Mouse (Mus musculus) layer of hippocampus, adult 18-20 months (tissue): Measurements from ENCODE around the gene Paxx. TPM values are rescaled to one million over a fixed set of nuclear protein-coding genes. Genes with fewer than 3 reads are reported as not detected.

Source experiments
- DNase-seq, 2 experiments: peaks; one replicate each; pipeline ENCODE4 v3.0.0; 2022; ENCODE audit warnings: low spot score in 2 of 2
- total RNA-seq, 2 experiments: library from RNA; stranded (reverse); gene quantifications; 2 replicates each; pipeline ENCODE4 v1.2.3; 2021

The Paxx gene
- total RNA-seq, 2 experiments from 2014 or later: 56.7 to 61.3 TPM

DNA sequence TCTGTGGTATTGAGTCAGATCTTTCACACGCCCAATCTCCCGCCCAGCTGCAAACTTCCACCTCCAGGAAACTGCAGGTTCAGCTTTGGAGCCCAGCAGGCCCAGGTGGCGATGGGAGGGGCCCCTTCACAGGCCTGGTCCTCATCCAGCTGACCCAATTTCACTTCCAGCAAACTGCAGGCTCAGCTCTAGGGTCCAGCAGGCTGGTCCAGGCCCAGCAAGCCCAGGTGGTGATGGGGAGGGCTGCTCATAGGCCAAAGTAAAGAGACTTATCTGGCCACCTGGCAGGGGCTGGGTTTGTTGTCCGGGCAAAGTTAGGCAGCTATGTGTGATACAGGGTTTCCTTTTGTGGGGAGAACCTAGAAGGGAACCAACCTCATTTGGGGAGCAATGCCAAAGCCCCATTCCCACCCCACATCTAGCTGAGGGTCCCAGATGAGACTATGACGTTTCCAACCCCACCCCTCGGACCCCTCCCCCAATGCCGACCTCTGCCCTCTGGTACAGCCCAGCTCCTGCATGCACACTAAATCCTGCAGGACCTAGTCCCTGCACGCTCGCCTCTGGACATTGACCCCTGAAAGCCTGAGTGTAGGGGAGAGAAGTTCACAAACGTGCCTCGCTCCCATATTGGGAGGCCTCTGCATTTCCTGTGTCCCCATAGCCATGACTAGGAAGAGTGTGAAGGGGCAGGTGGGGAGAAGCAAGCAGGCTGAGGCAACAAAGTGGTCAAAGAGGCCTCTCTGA, 24.2 kb upstream of the Paxx start:
- no peak for DNase-seq

DNA sequence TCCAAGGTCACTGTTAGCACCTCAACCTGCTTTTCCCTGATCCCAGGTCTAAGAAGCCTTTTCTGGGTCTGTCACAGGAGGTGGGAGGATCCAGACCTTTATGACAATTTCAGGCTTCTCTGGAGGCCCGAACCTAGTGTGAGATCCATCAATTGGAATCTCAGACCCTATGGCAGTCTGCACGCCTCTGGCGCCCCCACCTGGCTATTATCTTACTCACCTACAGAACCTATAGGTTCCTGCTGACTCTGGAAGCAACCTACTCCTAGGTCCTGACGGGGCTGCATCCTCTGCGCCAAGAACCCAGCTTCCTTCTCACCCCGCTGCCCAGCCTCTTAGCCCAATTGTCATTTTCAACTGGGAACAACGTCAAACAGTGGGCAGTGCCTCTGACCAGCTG, 22.1 kb upstream of the Paxx start:
- DNase-seq: no peak

DNA sequence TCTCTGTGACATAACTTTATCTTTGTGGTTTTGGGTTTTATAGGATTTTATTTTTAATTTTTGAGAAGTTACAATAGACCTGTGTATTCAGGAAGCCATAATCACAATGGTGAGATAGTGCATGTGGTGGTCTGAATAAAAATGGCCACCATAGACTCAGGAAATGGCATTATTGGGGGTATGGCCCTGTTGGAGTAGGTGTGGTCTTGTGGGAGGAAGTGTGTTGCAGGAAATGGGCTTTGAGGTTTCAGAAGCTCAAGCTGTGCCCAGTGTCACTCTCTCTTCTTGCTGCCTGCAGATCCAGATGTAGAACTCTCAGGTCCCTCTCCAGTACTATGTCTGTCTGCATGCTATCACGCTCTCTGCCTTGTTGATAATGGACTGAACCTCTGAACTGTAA, 19.6 kb upstream of the Paxx start:
- no peak for DNase-seq

DNA sequence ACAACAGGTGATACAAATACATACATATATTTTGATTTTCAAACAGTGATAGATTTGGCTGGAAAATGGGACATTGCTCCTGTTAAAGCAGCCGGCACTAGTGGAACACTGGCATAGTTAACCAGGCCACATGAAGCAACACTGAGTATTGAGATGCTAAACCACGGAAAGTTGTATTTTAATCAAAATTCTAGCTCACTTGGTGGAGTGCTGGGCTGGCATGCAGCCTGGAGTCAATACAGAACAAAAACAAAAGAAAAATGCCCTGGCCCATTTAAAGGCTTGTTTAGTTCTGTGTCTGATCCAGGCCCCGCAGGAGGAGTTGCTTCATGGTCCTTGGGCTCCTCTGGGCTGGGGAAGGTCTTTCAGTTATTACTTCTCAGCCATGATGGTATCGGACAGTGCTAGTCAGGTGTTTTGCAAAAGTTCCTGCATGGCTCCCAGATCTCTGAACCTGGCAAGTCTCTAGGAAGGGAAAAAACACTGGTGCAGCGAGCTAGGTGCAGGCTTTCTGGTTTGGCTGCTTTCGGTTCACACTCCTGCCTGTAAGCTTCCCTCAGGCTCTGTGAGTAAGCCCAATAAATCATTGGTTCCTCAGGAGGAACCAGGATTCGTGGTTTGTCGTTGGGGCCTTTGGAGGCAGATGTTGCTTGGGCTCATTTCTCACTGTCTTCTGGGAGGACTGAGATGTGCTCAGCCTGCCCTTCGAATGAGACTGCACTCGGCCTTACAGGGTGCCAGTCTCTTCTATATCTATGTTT, 18.8 kb upstream of the Paxx start:
- DNase-seq: no peak

DNA sequence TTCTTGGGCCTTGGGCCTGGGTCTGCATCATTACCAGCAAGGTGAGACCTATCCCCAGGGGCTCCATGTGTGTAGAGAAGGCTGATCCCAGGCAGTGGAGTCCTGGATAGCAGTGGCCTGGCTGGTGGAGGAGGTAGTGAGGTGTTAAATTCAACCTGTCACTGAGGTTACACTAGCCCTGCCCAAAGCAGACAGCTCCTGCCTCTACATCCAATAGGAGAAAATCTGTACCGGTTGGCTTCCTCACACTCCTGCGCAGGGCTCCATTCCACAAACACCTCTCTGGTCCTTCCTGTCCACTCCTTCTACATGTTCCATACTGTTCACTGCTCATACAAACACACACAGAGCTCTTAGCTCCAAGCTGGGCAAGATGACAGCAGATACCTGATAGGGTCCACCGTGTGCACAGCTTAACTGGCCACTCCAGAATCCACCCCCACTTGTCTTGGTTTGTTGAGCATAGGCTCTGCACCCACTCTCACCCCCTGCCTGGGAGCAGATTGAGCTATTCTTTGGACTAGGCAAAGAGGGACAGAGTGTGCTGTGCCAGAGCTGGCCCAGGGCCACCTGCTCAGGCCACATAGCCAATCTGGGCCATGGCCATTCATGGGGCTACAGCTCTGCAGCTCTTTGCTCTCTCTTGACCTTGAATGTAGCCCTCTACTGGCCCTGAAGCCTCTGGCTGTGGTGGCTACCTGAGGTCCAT, 17.2 kb upstream of the Paxx start:
- DNase-seq: peak in 1 of 2 experiments; percentile 84

DNA sequence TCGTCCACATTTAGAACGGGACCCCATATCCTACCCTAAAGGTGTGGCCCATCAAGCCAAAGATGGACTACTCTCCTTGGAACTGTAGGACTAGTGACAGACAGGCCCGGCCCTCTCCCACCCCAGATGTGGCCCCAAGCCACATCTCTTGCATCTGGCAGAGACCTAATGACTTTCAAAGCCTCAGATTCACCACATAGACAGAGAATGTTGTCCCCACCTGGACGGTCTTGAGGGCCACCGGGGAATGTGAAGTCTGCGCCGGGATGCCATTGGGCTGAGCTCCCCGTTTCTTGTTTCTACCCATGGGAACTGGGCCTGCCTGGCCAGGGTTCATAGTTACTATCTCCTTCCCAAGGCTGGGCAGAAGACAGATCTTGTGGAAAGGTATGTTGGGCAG, 16.6 kb upstream of the Paxx start:
- DNase-seq: no peak

DNA sequence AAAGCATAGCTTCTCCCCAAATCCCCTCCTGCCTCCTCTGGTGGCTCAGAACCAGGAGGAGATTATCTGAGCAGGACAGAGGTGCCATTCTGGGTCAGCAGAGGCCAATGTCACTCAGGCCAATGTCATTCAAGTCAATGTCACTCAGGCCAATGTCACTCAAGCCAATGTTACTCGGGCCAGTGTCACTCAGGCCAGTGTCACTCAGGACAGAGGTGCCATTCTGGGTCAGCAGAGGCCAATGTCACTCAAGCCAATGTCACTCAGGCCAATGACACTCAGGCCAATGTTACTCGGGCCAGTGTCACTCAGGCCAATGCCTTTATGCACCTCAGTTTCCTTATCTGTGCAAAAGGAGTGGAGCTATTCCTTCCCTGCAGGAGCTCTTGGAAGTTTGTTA, 11.7 kb upstream of the Paxx start:
- no peak for DNase-seq

DNA sequence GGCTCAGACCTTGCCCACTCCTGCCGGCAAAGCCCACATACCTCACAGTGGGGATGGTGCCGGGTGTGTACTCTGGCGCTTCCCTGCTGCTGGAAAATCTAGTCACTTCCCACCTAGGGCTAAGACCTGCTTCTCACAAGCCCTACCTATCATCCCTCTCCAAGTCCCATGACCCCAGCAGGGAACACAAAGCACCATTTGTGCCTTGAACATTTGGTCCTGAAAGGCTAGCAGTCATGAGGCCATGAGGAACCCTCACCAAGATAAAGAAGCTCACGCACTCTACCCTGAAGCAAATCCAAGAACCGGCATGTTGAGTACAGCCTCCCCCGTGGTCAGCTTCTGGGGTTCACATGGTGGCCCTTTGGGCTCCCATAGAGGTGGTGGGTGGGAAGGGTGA, 9.1 kb upstream of the Paxx start, which contains the start of gene Ptgds:
Gene Ptgds, minus strand, starts transcription at position 78 of the 400 bp plus-strand sequence.
- no peak for DNase-seq

DNA sequence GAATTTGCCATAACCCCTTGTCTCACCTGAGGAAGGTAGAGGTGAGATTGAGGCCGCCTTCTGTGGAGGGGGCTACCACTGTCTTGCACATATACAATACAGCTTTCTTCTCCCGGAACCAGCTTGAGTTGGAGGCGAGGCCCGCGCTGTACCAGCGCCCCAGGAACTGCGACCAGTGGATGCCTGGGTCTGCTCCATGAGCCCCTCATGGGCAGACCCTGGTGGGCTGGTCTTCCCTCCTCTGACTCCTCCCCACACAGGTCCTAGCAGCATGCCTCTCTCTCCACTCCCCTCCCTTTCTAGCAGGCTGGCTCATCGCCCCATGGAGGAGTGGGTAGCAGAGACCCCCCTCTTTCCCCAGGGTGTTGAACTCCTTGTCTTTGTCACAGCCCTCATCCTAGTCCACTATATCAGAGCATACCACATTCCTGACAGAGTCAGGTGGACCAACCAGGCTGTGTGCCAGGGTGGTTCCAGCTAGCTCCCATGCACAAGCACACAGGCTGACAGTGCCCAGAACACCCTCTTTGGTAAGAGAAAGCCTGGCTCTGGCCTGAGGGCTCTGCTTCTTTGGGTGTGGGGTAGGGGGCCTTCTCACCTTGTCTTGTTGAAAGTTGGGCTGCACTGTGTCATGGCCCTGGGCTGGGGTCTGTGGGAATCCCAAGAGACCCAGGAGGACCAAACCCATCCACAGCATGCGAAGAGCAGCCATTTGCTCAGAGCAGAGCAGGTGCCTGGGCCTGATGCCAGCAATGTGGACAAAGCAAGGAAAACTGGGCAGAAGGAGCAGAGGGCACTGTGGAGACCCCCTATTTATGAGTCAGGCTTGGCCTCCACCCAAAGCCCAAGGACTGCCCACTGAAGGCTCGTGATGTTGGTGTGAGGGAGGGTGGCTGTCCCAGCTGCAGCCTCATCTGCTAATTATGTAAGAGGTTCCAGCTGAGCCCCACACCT, 8.3 kb upstream of the Paxx start:
- peak; percentile 33 to 69 for DNase-seq

DNA sequence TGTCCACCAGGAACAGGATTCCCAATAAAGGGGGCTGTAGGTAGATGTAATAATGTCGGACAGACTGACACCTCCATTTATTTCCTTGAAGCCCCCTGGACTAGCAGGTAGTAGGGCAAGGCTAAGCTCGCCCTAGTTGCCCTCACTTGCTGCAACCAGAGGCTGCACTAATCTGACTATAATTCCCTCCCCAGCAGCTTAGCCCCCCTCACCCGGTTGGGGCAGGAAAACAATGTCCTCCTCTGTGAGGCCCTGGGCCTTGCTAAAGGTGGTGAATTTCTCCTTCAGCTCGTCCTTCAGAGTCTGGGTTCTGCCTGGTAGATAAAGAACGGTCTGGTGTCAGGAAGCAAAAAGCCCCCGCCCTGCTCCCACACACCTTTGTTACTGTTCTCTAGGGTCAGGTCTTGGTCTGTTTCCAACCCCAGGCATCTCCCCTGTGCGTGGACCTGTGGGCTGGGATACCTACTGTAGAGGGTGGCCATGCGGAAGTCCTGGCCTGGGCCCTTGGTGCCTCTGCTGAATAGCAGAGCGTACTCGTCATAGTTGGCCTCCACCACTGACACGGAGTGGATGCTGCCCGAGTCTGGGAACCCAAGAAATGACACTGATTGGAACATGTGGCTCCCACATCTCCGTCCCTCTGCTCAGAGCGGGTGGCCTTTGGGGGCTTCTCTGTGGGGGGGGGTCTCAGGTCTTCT, 6.9 kb upstream of the Paxx start:
- no peak for DNase-seq

DNA sequence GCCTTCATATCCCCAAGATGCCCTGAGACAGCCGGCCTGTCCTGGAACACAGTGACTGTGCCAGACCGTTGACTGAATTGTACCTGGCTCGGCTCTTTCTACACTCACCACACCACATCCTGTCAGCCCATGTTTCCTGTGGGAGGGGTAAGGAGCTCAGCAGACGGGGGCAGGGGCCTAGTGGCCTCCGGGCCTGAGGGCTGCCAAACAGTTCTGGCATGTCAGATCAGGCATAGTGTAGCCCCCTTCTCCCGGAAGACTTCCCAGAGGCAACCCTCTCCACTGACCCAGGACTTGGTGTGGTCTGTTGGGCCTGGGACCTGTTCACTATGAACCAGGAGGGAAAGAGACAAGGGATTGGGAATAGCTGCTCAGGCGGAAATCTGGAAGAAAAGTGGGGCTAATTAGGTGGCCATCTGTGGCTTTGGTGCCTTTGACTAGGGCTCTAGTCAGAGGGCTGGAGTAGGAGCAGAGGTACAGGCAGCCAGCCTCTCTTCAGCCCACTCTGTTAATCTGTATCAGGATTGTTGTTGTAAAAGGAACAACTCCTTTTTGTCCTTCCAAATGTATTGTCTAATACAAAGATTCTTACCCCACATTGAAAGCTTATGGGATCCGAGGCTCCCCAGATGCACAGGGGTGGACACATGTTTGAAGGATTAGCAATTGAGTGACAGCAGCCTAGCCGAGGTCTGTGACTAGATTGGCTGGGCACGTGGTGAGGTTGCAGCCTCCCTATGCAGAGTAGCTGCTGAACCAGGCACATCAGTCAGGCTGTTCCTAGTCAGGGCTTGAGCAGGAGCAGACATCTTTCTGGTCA, 5.1 kb upstream of the Paxx start:
- no peak for DNase-seq

DNA sequence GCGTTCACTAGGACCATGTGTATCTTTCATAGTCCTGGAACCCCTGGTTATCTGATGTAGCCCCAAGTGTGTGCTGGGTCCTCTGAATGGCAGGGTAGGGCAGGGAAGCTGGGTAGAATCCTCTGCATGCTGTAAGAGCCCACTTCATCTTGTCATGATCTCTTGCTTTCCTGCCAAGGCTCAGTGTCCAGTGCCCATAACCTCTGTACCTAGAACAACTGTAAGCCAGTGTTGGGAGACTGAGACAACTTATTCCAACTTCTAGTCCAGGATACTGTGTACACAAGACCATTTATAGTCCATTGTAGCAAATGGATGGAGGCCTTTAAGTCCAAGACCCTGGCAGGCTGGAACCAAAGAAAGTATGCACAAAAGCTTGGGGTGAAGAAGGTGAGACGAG, 4.4 kb upstream of the Paxx start:
- no peak for DNase-seq

DNA sequence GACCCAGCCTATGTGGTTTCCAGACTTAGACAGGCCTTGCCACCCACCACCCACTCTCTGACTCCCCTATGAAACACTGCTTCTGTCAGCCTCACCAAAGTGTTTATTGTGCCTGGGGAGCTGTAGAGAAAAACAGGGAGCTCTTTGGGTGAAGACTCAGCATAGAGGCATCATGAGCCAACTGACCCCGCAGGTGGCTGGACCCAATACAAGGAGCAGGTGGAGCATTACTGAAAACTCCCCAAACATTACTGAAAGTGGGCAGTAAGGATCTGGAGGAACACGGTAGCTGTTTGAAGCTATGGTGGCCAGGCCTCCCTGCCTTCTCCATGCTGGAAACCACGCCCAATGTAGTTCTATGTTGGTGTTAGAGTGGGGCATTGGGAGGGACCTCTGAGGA, 2.7 kb upstream of the Paxx start:
- DNase-seq: no peak

DNA sequence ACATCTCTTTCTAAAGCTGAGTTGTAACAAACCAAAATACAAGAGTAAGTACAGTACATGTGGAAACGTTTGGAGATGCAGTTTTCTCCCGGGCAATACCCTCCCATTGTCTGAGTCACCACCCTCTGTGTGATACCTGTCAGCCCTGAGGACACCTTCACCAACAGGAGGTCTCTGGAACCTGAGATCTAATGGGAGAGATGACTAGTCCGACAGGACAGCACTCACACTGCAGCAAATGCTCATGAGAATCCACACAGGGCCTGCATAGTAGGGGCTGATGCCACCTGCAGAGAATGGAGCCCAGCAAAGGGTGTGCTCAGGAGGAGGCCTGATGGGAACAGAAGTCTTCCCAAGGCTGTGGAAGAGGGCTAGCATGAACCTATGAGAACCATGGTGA, 513 bp upstream of the Paxx start:
- no peak for DNase-seq

DNA sequence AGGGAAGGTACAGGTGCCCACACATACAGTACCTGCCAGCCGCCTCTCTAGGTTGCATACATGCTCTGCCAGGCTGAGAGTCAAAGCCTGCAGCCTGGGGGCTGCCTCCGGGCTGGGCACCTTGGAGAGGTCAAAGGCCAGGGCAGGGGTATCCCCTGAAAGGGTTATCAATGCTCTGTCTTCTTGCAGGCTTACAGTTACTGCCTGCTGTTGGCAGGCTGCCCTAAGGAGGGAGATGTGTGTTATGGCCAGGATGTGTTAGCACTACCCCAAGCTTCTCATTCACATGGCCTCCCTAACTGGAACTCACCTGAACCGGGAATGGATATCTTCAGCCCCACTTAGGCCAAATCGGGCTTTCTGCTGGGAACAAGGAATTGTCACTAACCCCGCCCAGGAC, 759 bp downstream of the Paxx start:
- no peak for DNase-seq

DNA sequence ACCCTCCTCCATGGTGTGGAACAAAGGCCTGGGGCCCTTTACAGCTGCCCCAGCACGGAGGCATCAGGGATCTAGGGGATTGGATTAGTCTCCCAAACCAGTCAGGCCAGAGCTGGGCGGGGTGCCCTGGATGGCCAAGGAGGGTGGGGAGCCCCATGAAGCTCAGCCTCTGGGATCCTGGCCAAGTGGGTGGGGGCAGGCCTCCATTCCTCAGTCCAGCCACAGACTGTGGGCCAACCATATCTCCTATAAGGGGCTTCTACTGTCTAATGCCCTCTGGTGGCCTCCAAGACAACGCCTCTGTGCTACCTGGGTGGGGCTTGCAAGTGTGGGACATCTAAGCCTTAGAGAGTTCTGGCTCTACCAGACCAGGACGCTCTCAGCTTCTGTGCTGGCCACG, 2.0 kb downstream of the Paxx start:
- no peak for DNase-seq

DNA sequence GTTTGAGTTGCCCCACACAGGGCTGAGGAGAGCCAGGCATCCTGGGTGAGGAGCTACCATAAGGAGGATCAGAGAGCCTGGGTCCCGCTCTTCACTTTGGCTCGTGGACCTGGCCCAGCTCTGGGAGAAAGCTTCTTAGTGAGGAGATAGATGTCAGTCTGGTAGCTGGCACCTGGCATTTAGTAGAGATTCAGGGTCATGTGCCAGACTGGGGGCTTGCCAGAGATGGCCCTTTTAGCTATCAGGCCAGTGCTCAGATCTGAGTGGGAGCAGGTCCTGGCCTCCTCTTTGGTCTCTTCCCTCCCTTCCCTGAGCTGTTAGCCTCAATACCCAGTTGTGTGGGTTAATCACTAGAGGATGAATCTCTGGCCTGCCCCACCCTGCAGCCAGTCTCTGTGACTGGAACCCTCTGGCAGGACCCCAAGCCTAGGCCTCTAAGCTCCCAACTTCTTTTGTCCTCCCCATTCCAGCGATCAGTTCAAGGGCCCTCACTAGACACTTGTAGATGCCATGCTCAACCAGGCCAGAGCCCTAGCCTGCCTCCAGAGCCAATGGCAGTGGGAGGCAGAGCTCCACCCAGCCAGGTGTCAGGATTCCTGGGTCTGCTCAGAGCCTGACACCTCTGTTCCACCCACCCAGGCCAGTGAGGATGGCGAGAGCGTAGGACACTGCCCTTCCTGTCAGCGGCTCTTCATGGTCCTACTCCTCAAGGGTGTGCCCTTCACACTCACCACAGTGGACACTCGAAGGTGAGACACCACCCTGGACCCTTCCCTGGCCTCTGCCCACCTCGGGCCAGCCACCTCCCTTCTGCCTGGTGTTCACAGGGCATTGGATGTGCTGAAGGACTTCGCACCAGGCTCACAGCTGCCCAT, 3.6 kb downstream of the Paxx start:
- no peak for DNase-seq

DNA sequence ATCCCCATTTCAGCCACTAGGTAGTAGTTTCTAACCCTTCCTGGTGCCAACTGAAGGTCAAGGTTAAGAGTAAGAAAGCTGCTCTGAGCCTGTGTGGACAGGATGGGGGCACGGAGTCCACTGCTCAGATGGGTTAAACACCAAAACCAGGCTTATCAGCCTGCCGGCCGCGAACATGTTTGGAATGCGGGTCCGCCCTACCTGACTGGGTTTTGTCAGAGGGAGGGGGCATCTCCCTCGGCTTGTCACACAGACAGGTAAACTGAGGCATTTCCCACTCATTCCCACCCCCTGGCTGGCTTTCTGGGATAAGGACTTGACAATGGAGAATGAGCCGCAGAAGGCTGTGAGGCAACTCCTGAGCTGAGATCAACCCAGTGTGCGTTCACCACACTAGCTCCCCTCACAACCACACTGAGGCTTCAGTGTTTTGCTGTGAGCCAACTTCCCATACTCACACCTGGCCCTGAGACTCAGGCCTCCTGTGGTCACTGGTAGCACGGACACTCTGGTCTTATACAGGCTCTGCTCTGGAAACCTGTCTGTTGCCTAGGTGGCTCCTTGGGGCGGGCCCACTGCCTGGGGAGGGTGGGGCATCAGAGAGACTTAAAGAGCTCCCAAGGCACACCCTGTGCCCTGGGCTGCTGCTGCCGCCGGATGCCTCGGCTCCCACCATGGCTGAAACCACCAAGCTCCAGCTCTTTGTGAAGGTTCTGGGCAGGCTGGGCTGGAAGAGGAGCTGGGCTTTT, 4.5 kb downstream of the Paxx start, which contains the start of gene Clic3:
Gene Clic3, plus strand, starts transcription at position 634 of the 749 bp plus-strand sequence.
- no peak for DNase-seq
